In genomic region chr9:62210815-62211214, GRCm38 (mm10) we compare ENCODE assay signal across 16 mouse cellular contexts.
"Had no signal": no experiment of that assay in that cellular context is flagged by ENCODE, and none has a peak within 500 bp of the region (broad histone marks: within the 10 kb centered on the region; RNA-seq: fewer than 3 reads in every experiment).

No protein-coding gene starts in this region.

- H3K4me1 ChIP-seq: liver, embryonic 13.5 days had no signal

- H3K9ac ChIP-seq: liver, embryonic 13.5 days; midbrain, embryonic 13.5 days; neural tube, embryonic 13.5 days had no signal

- H3K4me2 ChIP-seq: liver, embryonic 13.5 days; midbrain, embryonic 13.5 days; neural tube, embryonic 13.5 days had no signal

- H3K27ac ChIP-seq: liver, embryonic 13.5 days; midbrain, embryonic 13.5 days; neural tube, embryonic 13.5 days; stomach, postnatal 0 days had no signal

- H3K4me3 ChIP-seq: left cerebral cortex, adult 2 months; liver, embryonic 13.5 days; midbrain, embryonic 13.5 days; myocyte; neural tube, embryonic 13.5 days had no signal

- ATAC-seq: midbrain, embryonic 13.5 days; midbrain, embryonic 16.5 days had no signal

- H3K9me3 ChIP-seq: liver, embryonic 13.5 days; midbrain, embryonic 13.5 days; neural tube, embryonic 13.5 days had no signal

- H3K36me3 ChIP-seq: liver, embryonic 13.5 days; midbrain, embryonic 13.5 days; neural tube, embryonic 13.5 days had no signal

- H3K27me3 ChIP-seq: liver, embryonic 13.5 days; midbrain, embryonic 13.5 days; neural tube, embryonic 13.5 days had no signal

- DNase-seq: kidney, adult 11 months; kidney, adult 9 months; kidney, postnatal 14 days; kidney, postnatal 4 days; liver, embryonic 13.5 days; lung, adult 2 months; lung, postnatal 14 days; retina, postnatal 1 day; thymus, adult 18-20 months; thymus, postnatal 36 days had no signal
